Mouse (Mus musculus): ENCODE data around the gene Csrp2.

- TF ChIP-seq CTCF (IDR thresholded peaks at IDR 0.05; ENCODE audit: low read depth, low read length) = no peak
- no peak for TF ChIP-seq POLR2A (IDR thresholded peaks at IDR 0.05; ENCODE audit: borderline replicate concordance, low read depth, low read length)
Observed at GRCm38 (mm10) chr10:110874853-110875252, 44.7 kb upstream of the Csrp2 start.
